Mouse (Mus musculus) heart, postnatal 36 days (tissue): ENCODE measurements around the gene Gm44503. TPM values are rescaled to one million over a fixed set of nuclear protein-coding genes. Genes with fewer than 3 reads are reported as not detected.

Experiments used
- DNase-seq, 2 experiments: peaks; one replicate each; pipeline ENCODE4 v3.0.0; 2021 to 2022
- intact Hi-C: fragments of 180-260 bp; cut with DNase I; formaldehyde crosslinking; loops from one replicate; pipeline ENCODE4 v1.15.1; 2025
- total RNA-seq, 2 experiments: library from RNA; stranded (reverse); gene quantifications; 2 replicates each; pipeline ENCODE4 v1.2.3; 2021

The Gm44503 gene
- total RNA-seq, 2 experiments from 2014 or later, result not detected

DNA sequence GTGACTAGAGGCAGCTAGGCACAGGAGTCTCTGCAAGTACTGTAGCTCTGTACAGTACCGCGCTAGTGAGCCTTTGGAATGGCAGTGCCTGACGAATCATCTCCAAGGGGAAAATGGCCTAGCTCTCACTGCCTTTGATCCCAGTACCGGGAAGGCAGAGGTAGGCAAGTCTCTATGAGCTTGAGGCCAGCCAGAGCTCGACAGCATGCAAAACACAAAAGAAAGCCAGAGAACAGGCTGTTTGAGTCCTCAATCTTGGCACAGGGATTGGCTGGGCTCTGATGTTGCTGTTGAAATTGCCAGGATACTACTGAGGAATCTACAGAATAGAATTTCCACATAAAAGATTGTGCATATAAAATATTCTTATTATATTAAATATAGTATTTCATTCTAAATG lies 13.8 kb downstream of the Gm44503 start:
- intact Hi-C loops, result no loop called here
- no peak for DNase-seq

DNA sequence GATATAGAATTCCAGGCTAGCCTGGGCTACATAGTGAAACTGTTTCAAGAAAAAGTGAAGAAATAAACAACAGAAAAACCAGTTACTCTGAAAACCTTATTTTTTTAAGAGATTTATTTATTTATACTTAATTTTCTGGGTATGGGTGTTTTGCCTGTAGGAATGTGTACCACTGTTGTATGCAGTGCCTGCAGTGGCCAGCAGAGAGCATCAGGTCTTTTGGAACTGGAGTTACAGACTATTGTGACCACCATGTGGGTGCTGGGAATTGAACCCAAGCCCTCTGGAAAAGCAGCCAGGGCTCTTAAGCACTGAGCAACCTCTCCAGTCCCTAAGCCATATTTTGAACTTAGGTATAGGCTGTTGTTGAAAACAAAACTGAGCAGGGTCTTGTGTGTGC lies 14.3 kb downstream of the Gm44503 start:
- no peak for DNase-seq
- intact Hi-C loops, result no loop called here

DNA sequence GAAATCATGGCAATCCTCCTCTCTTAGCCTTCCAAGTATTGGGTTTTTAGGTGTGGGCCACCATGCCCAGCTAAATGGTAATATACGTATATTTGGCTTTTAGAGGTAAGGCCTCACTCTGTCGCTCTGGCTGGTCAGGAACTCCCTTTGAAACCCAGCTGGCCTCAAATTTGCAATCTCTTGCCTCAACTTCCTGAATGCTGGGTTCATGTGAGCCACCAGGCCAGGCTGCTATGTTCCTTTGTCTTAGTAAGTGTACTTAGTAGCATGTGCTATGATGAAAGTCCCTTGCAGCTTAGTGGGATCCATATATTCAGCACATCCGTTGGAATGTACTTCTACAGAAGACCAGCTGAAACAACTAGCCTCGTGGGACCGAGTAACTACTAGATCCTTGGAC lies 16.1 kb downstream of the Gm44503 start:
- intact Hi-C loops, result loop anchor here (1.0 kb wide), 1 partner anchor 10 kb away; no protein-coding TSS in a partner anchor
- DNase-seq, result no peak

- intact Hi-C loops, result loop anchor here (1.0 kb wide), 1 partner anchor 9 kb away; no protein-coding TSS in a partner anchor
Measured at GRCm38 (mm10) chr9:72975242-72975641, 16.6 kb downstream of the Gm44503 start.

GRCm38 (mm10) chr9:72983066-72983465 lies 24.4 kb downstream of the Gm44503 start:
- no peak for DNase-seq
- intact Hi-C loops, result no loop called here

More at GRCm38 (mm10) chr9:72975242-72975641, 16.6 kb downstream of the Gm44503 start:
- no peak for DNase-seq

- peak; percentile 90 to 92 for DNase-seq
- intact Hi-C loops, result no loop called here
Measured at GRCm38 (mm10) chr9:72985250-72986220, 26.9 kb downstream of the Gm44503 start, which contains the start of the genes Ccpg1os and Ccpg1. Gene Ccpg1os, minus strand, starts transcription at chr9:72985382. Gene Ccpg1, plus strand, starts transcription at chr9:72985429.

DNA sequence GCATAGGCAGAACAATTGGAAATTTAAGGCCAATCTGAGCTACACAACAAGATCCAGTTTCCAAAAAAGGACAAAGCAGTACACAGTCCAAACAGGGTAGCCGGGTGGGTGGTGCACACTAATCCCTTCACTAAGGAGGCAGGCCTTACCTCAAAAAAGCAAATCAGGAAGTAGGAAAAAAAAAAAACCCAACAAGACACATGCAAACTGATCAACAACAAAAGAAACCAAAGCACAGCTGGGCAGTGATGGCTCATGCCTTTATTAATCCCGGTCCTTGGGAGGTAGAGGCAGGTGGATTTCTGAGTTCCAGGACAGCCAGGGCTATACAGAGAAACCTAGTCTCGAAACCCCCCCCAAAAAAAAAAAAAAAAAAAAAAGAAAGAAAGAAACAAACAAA lies 29.1 kb downstream of the Gm44503 start:
- DNase-seq, result no peak
- intact Hi-C loops, result no loop called here

GRCm38 (mm10) chr9:72988706-72989105 lies 30.1 kb downstream of the Gm44503 start:
- no peak for DNase-seq
- intact Hi-C loops, result no loop called here

GRCm38 (mm10) chr9:72991420-72991819 lies 32.8 kb downstream of the Gm44503 start:
- intact Hi-C loops, result no loop called here
- no peak for DNase-seq

GRCm38 (mm10) chr9:72992576-72992975 lies 33.9 kb downstream of the Gm44503 start:
- no peak for DNase-seq
- intact Hi-C loops, result no loop called here

- DNase-seq, result no peak
- intact Hi-C loops, result no loop called here
Measured at GRCm38 (mm10) chr9:72996167-72996566, 37.5 kb downstream of the Gm44503 start.

- intact Hi-C loops, result no loop called here
- no peak for DNase-seq
Measured at GRCm38 (mm10) chr9:72996806-72997205, 38.2 kb downstream of the Gm44503 start.

- intact Hi-C loops, result no loop called here
- DNase-seq, result no peak
Measured at GRCm38 (mm10) chr9:73000487-73000886, 41.8 kb downstream of the Gm44503 start.

DNA sequence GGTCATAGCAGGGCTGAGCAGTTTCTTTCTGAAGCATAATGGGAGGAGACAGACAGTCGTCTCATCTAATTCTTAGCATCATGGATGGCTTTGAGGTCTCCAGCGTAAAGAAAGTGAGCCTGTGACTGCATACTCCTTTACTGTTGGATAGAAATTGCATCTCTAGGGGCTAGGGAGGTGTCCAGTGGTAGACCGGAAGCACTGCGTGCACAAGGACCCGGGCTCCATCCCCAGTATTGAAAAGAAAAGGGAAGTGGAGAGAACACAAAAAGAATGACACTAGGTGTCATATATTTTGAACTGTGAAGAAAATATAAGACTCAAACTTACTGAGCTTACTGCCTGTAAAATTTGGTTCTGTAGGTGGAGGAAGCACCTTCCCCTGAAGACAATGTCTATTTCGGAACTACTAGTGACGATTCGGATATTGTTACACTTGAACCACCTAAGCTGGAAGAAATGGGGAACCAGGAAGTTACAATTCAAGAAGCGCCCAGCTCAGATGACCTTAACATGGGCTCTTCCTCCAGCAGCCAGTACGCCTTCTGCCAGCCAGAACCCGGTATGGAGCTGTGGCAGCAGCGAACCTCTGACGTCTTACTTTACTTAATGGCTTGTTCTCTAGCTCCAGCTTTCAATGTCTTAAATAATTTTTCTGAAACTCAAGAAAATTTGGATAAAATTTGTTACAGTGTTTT lies 42.8 kb downstream of the Gm44503 start:
- no peak for DNase-seq
- intact Hi-C loops, result no loop called here

- no peak for DNase-seq
- intact Hi-C loops, result no loop called here
Measured at GRCm38 (mm10) chr9:73002177-73002576, 43.5 kb downstream of the Gm44503 start.

GRCm38 (mm10) chr9:73004076-73004475 lies 45.4 kb downstream of the Gm44503 start:
- DNase-seq, result no peak
- intact Hi-C loops, result no loop called here

- intact Hi-C loops, result no loop called here
- no peak for DNase-seq
Measured at GRCm38 (mm10) chr9:73005106-73005505, 46.5 kb downstream of the Gm44503 start.

DNA sequence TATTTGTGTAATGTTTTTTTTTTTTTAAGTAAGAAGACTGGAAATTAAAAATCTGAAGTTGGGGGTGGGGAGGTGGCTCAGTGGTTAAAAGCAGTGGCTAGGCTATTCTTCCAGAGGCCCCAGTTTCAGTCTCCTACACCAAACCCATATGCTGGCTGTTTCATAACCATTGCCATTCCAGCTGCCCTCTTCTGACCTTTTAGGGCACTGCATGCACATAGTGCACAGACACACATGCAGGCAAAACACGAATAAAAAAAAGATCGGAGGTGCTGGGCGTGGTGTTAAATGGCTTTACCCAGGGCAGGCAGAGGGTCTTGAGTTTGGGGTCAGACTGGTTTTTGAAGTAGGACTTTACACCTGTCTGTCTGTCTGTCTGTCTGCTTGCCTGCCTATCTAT lies 47.5 kb downstream of the Gm44503 start:
- intact Hi-C loops, result no loop called here
- DNase-seq, result no peak

GRCm38 (mm10) chr9:73008384-73008783 lies 49.7 kb downstream of the Gm44503 start:
- DNase-seq, result no peak
- intact Hi-C loops, result no loop called here

DNA sequence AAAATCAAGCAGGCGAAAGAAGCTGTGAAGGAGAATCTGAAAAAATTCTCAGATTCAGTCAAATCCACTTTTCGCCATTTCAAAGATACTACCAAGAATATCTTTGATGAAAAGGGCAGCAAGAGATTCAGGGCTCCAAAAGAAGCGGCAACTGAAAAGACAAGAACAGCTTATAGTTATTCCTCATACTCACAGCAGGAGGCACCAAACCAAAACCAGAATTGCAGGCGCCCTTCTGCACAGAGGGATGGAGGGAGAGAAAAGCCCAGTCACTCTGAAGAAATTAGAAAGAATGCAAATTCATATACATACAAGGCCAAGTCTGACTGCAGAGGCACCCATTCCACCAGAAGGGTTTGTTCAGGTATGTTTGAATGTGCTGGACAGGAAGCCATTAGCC lies 54.0 kb downstream of the Gm44503 start:
- intact Hi-C loops, result no loop called here

GRCm38 (mm10) chr9:73014724-73015123 lies 56.1 kb downstream of the Gm44503 start:
- intact Hi-C loops, result no loop called here
- no peak for DNase-seq

More for the DNA sequence above, 54.0 kb downstream of the Gm44503 start:
- no peak for DNase-seq
